9 mouse cellular contexts compared by ENCODE assay signal in genomic region chr9:103434116-103434515, GRCm38 (mm10). TPM values are rescaled to one million over a fixed set of nuclear protein-coding genes. Genes with fewer than 3 reads are reported as not detected.
DNase-seq lines count a peak whose midpoint lies in the region; ATAC-seq and TF ChIP-seq lines count a peak whose summit lies in the region.
"Had no signal": no experiment of that assay in that cellular context is flagged by ENCODE, and none has a peak within 500 bp of the region (broad histone marks: within the 10 kb centered on the region; RNA-seq: fewer than 3 reads in every experiment).

No protein-coding gene starts in this region.

- intact Hi-C loops in left cerebral cortex, postnatal 36 days (cut with DNase I) = no loop called here

- H3K9me3 ChIP-seq in forebrain, embryonic 12.5 days = no peaks in the 10 kb centered on the region

- ATAC-seq in forebrain, embryonic 12.5 days (ENCODE audit: low FRiP score) = no peak

- no peak for TF ChIP-seq POLR2A in embryonic fibroblast, embryonic 13.5 days (IDR thresholded peaks at IDR 0.05; ENCODE audit: low read depth, low read length)
- no peak for TF ChIP-seq POLR2A in small intestine, adult 2 months (IDR thresholded peaks at IDR 0.05; ENCODE audit: low read depth, low read length)

- no peak overlapping the region for H3K27ac ChIP-seq in embryonic fibroblast, embryonic 13.5 days (ENCODE audit: insufficient read depth, low read length)
- H3K27ac ChIP-seq in small intestine, adult 2 months (ENCODE audit: insufficient read depth, low read depth, low read length) = no peak overlapping the region
- H3K27ac ChIP-seq in forebrain, embryonic 12.5 days = no peak overlapping the region

- TF ChIP-seq CTCF in embryonic fibroblast, embryonic 13.5 days (IDR thresholded peaks at IDR 0.05; ENCODE audit: borderline replicate concordance, insufficient read depth, low read length) = peak; percentile 62
- TF ChIP-seq CTCF in small intestine, adult 2 months (IDR thresholded peaks at IDR 0.05; ENCODE audit: extremely low read depth, insufficient read length, insufficient replicate concordance, low read depth, low read length) = peak; percentile 32; the same call in 1 of the 2 replicates

- no peak overlapping the region for H3K4me3 ChIP-seq in embryonic fibroblast, embryonic 13.5 days (ENCODE audit: insufficient read depth, low read length)
- no peak overlapping the region for H3K4me3 ChIP-seq in small intestine, adult 2 months (ENCODE audit: low read depth, low read length)
- no peak overlapping the region for H3K4me3 ChIP-seq in forebrain, embryonic 12.5 days (replicated peaks)

- peak; percentile 25 to 34 for DNase-seq in kidney, postnatal 4 days
- DNase-seq in kidney, postnatal 10 days = no peak
- DNase-seq in MN1 (ENCODE audit: low spot score) = peak; percentile 47
- DNase-seq in left cerebral cortex, postnatal 36 days (ENCODE audit: low spot score in 2 of 2) = no peak
- DNase-seq in layer of hippocampus, postnatal 36 days = no peak
- DNase-seq: kidney, postnatal 36 days had no signal

- no peaks in the 10 kb centered on the region for H3K36me3 ChIP-seq in small intestine, adult 2 months (ENCODE audit: control insufficient read depth, insufficient read depth, low read length)
- H3K36me3 ChIP-seq in forebrain, embryonic 12.5 days (replicated peaks) = no peaks in the 10 kb centered on the region

- peaks cover 11% of the 10 kb centered on the region; the same call in 1 of the 2 replicates for H3K4me1 ChIP-seq in embryonic fibroblast, embryonic 13.5 days (ENCODE audit: control insufficient read depth, insufficient read depth, low read length)
- no peaks in the 10 kb centered on the region for H3K4me1 ChIP-seq in small intestine, adult 2 months (ENCODE audit: control insufficient read depth, insufficient read depth, insufficient read length, low read length)
- H3K4me1 ChIP-seq in forebrain, embryonic 12.5 days = peaks cover 8% of the 10 kb centered on the region

- no peaks in the 10 kb centered on the region for H3K27me3 ChIP-seq in small intestine, adult 2 months (ENCODE audit: control insufficient read depth, insufficient read depth, low read length)
- H3K27me3 ChIP-seq in forebrain, embryonic 12.5 days = no peaks in the 10 kb centered on the region

- no peak overlapping the region for H3K9ac ChIP-seq in forebrain, embryonic 12.5 days

- no peak overlapping the region for H3K4me2 ChIP-seq in forebrain, embryonic 12.5 days

- 52% methylated on average over 4 of the region's 4 CpGs for WGBS in small intestine, adult 2 months
- WGBS in forebrain, embryonic 12.5 days = 54% methylated on average over 4 of the region's 4 CpGs

RNA-seq across cellular contexts. Expression of gene Bfsp2, which starts 46.1 kb away (rescaled TPM):
- not detected in 2 replicates for polyA plus RNA-seq in embryonic fibroblast, embryonic 13.5 days (2011; ENCODE audit: insufficient read length, low read depth, missing spikeins)
- polyA plus RNA-seq in small intestine, adult 2 months (2012; rRNA removed) = 0.18 and 1.1 TPM in 2 replicates
- polyA plus RNA-seq in forebrain, embryonic 12.5 days (2016; fragmentation: Nextera tagmentation; extraction: Ambion mirVana) = 2.7 and 3.0 TPM in 2 replicates
- 1 to 10 TPM; 3.5 to 4.3 TPM for total RNA-seq in left cerebral cortex, postnatal 36 days (2021)
- 1 to 10 TPM; 5.0 to 6.0 TPM for total RNA-seq in layer of hippocampus, postnatal 36 days (2021)

Comparison
In these comparisons a context has a peak if more than half of its experiments do, and no peak if none do; other contexts are left out.
1. DNase-seq: peak in kidney, postnatal 4 days (2 of 2) and MN1 (single experiment); none in kidney, postnatal 10 days (single experiment), left cerebral cortex, postnatal 36 days (0 of 2) and layer of hippocampus, postnatal 36 days (0 of 2).